Mouse (Mus musculus) ovary, postnatal 36 days (tissue): Measurements from ENCODE around the gene Fut1.
"Not testable (repeated sequence)": the region's sequence is repeated elsewhere in the genome, so short reads cannot be mapped to it uniquely, and the experiment has no call there.

ENCODE experiments used
- DNase-seq: peaks from one replicate; pipeline ENCODE4 v3.0.0; 2022; ENCODE audit warnings: low spot score, mixed read lengths

Fut1 gene

DNA sequence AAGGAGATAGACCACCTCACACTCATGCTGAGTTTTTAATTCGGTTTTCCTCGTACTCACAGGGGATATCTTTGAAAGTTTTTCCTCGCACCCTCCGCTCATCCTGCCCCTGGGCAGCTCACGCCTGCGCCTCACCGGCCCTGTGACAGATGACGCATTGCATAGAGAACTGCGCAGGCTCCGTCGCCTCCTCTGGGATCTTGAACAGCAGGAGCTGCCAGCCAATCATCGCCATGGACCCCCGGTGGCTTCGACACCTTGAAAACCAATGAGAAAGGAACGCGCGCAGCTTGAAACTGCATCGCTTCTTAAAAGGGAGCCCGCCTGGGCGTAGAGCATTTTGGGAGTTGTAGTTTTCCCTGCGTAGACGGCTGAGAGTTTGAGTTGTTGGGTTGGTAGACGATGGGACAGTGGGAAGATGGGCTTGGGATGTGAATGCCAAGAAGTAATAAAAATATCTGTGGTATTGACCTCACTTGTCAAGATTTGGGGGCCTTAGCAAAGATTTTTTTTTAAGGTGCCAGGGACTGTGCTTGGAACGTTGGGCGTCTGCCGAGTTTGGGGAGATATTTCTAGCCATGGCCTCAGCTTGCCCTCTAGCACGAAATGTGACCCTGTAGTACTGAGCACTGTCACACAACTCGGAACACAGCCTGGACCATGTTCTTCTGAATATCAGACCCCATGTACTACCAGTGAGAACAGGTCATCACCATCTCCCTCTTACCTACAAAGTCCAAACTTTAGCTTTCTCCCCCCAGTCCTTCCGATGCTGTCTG is 21.7 kb downstream of the Fut1 start:
- DNase-seq = peak; percentile 89

DNA sequence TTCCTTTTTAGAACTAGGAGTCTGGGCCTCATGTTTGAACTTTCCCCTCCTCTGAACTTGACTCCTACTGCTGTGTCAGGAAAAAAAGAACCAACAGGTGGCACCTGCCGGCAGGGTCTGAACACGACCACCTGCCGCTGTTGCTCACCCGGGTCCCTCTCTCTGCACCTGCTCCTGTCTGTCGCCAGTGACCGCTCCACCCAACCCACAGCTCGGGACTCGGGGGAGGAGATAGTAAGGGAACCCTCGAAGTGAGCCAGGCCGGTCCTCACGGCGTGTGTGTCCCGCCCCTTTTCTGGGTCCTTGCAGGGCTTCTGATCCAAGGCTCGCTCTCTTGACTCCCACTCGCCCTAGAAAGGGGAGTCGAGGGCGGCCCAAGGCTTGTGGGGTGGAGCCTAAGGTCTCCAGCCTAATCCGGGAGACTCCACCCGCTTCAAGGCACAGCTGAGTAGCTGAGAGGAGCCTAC is 22.5 kb downstream of the Fut1 start, which contains the start of gene Mamstr:
Mamstr (plus strand) TSS at position 417 of the 467 bp plus-strand sequence.
- peak; percentile 54 for DNase-seq

DNA sequence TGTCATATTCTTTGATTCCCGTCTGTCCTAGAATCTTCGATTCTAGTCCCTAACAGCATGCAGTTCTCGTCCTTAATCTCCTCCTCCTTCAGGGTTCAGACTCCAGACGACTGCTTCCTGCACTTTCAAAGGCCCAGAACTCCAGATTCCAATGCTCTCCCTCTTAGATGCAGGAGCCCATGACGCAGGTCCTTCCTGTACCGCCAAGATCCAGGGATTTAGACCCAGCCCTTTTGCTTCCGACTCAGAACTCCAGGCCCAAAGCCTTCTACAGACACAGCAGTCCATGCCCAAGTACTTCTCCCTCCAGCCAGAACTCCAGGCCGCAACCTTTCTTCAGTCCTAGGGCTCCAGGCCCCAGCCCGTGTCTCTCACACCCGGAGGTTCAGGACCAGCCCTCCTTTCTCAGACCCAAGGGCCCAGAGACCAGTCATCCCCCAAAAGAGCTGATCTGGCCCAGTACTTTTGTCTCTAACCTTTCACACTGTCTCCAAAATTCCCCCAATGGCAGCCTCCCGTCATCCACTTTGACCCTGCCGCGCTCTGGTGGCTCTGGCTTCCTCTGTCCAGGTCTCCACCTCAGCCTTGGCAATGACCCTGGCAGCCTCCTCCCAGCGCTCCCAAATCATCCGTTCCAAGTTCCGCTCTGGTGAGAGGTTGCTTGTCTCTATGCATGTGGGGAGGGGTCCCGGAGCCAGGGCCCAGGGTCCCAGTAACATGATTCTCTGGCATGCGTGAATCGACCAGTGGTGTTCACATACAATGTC is 23.3 kb downstream of the Fut1 start:
- DNase-seq = no peak

DNA sequence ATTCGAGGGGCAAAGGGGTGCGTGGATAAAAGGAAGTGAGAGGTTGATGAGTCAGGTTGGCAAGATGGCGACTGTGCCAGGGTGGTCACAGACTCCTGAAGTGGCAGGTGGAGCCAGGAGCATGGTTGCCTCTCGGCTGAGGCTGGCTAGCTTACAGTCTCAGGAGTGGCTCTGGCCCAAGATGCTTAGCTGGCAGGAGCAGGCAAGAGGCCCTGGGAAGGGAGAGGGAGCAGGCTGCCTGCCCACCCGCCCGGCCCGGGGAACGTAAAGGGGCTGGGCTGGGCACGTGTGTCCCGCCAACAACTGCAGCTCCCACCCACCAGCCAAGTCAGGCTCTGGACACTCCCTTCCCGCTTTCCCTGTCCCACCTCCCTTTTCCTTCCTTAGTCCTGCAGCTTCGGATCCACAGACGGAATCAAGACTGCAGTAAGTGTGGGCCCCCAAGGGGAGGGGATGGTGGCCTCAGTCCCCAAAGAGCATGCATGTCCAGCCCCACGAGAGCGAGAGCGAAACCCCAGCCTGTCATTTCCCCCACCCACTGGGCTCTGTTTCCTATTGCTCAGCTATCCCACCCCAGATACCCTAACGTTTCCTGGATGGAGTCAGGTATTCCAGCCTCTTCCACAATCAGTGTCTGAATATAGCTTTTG is 24.4 kb downstream of the Fut1 start:
- DNase-seq = no peak

GRCm38 (mm10) chr7:45642083-45642482 is 25.0 kb downstream of the Fut1 start:
- no peak for DNase-seq

- no peak for DNase-seq
Observed at GRCm38 (mm10) chr7:45642503-45643255, 25.6 kb downstream of the Fut1 start.

DNA sequence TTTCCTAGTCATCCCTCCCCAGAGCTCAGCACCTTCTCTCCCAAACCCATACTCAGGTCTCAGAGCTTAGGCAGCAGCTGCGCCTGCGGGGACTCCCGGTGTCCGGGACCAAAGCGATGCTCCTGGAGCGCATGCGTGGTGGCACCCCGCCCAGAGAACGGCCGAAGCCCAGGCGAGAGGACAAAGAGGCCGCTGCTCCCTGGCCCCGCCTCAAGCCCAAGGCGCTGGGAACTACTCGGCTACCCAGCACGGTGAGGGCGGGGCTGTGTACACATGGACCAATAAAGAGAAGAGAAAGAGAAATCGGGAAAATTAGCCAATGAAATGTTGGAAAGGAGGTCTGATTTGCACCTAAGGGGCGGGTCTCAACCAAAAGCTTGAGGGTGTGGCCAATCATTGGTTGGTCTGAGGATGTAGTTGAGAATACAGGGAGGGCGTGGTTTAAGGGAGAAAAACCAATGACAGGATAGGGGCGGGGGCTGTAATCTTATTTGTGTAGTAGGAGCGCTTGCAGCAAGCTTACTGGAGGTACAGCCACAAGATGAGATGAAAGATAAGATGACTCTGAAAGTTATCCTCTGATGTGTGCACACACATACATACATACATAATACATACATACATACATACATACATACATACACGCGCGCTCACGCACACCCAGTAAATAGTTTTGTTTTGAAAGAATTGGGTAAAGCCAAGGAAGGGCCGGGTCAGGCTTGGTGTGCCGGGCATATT is 26.5 kb downstream of the Fut1 start:
- DNase-seq = peak; percentile 93

DNA sequence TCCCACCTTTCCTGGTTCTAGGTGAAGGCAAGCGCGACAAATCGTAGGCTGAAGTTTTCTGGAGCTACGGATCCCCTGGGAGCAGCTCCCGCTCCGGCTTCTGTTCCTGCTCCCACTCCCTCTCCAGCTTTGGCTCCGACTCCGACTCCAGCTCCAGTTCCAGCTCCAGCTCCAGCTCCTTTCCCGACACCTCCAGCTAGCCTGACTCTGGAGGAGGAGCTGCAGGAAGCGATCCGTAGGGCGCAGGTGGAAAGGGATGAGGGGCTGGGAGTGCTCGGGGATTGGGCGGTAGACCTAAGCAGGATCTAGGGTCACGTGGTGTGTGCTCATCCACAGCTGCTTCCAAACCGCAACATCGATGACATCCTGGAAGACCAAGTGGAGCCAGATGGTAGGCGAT is 27.1 kb downstream of the Fut1 start:
- DNase-seq = peak; percentile 43

DNA sequence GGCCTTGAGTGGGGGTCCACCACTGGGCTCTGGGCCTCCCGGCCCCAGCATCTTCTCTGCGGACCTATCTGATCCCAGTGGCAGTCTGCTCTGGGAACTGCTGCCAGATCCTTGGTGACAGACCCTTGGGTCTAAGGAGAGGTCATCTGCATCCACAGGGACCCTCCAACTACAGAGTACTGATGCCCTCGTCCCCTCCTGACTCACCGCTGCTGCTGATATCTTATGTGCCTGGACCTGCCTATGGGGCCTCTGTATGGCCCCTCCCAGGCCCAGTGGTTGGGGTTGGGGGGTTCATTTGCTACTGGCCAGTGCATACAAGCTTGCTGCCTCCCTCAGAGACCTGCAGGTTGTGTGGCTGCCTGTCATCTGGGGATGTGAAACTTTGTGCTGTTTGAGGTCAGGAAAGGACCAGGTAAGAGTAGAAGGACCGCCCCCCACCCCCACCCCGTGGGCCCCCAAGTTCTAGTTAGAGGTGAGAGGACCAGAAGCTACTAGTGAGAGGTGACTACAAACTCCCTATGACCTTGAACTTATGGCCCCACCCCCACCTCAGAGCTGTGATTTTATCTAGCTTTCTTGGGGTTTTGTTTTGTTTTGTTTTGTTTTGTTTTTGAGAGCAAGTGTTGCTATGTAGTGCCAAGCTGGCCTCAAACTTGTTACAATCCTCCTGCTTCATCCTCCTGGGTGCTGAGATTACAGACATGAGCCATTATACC is 27.9 kb downstream of the Fut1 start:
- DNase-seq = no peak

GRCm38 (mm10) chr7:45645591-45645971 is 28.5 kb downstream of the Fut1 start:
- no peak for DNase-seq

DNA sequence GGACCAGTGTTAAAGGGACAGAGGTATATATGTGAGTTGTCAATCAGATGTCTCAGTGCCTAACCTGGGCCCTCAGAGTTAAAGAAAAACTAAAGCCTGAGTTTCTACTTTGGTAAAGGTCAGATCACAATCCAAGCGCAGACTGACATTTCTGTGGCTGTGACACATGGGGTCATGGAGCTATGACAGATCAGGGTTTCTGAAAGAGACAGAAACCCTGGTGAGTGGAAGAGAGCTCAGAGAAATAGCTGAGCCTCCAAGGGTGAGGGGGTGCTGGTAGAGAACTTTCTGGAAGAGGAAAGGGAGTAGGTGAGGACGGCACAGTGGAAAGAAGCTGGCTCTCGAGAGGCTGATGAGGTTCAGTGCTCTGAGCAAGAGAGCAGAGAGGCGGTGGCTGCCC is 29.6 kb downstream of the Fut1 start:
- no peak for DNase-seq

DNA sequence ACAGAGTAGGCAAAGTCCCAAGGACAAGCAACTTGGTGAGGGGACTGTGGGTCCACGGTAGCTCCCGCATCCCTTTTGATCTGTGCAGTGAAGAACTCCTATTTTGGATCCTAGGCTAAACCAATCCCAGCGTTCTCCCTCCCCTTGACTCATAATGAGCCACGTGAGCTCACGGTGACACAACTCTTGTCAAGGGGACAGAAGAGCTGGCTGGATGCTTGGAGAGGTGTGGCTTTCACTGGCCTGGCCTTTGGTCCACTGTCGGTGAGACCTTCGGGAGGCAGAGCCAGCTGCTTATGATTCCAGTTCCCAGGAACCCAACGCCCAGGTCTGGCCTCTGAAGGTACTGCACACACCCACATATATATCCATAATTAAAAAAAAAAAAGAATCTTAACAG is 32.3 kb downstream of the Fut1 start:
- no peak for DNase-seq

DNA sequence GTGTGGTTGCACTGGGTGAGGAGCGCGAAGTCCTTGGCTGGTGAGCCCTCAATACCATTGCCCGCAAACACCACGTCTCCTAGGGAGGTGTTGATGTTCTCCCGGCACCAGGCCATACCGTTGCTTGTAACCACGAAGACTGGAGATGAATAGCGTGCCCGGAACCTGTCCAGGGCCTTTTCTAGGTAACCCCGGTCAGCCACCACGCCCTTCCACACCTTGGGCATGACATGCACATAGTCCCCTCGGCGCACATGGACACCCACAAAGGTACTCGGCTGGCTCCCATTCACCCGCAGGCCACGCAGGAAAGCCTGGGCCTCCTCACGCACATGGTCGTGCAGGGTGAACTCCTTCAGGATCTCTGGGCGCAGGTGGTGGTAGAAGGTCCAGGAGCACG is 33.4 kb downstream of the Fut1 start:
- not testable (repeated sequence) for DNase-seq

DNA sequence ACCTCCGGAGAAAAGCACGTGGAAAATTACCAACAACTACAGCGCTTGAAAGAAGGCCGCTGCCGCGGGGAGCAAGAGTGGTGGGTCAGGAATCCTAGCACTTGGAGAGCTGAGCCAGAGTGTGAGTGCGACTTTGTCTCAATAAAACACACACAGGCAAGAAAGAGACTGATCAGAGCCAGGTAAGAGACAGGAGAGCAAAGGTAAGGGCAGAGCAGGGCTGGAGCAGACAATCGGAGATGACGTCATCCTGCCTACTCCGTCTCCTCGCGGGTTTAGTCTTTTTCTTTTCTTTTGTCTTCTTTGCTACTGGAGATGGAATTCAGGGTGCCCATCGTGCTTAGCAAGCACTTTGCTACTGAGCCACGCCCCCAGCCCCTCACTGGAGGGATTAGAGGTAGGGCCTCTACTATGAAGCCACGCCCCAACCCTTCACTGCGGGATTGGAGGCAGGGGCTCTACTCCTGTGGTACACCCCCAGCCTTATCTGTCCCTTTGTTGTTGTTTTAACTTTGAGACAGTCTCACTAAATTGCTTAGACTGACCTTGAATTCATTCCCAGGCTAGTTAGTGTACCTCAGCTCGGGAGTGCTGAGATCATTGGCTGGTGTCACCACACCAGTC is 37.4 kb downstream of the Fut1 start:
- no peak for DNase-seq

GRCm38 (mm10) chr7:45660746-45661478 is 43.8 kb downstream of the Fut1 start:
- DNase-seq = no peak

DNA sequence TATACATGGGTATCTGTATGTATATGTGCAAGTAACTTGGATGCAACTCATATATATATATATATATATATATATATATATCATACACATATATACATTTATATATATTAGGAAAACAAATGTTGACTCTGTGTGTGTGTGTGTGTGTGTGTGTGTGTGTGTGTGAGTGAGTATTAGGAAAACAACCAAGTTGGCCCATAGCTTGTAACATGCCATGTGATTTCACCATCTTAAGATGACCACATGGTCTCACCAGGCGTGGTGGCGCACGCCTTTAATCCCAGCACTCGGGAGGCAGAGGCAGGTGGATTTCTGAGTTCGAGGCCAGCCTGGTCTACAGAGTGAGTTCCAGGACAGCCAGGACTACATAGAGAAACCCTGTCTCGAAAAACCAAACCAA is 44.6 kb downstream of the Fut1 start:
- not testable (repeated sequence) for DNase-seq

DNA sequence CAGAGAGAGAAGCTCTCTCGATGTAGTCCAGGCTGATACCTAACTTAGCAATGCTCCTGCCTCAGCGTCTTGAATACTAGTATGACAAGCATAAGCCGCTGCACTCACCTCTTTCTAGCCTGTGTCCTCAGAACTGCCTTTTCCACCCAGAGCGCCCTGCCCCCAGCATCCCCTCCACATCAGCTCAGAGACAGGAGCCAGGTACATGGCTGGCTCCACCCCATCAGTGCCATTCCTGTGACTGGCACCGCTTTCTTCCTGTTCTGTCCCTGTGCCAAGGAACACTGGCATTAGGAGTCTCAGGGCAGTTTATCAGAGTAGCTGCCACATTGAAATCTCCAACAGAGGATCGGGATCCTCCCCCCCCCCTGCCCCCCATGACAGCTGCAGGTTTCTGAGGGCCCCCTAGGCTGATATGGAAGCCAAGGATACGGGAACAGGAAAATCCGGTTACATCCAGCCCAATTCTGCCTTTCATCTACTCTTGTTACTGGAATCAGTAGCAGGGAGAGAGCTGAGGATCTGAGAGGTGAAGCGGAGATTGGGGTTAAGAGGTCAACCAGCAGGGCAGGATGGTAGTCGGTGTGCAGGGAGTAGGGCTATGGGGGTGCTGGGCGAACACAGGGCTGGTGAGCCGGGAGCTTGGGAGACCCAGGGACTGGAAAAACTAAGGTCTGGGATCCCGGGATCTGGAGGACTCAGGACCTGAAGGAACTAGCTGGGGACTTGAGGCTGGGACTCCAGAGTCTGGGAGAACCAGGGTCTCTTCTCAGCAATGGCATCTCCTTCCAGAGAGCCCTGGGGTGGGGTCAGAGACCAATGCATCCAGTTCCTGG is 48.4 kb downstream of the Fut1 start:
- no peak for DNase-seq

DNA sequence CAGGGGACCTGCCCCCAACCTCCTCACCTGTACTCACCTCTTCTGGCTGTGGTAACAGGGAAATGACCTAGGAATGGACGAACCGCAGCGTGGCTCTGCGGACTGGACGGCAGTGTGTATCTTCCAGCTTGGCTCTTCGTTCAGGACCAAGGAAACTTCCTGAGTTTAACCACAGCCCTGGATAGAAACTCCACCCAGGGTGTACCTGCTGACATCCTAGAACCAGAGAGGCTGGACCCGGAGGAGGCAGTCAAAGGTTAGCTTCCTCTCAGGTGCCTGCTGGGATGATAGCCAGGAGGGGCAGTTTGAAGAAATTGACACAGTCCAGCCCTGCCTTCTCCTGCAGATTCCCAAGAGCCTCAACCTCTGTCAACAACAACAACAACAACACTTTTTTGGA is 49.1 kb downstream of the Fut1 start, which contains the start of gene Fut2:
Fut2 (minus strand) TSS at position 234 of the 400 bp plus-strand sequence.
- no peak for DNase-seq
